Mouse (Mus musculus) bone marrow macrophage, adult 2 months (primary cell): ENCODE measurements around the gene Tnfsf15. TPM values are rescaled to one million over a fixed set of nuclear protein-coding genes. Genes with fewer than 3 reads are reported as not detected.

Source experiments
- H3K27ac ChIP-seq: 2 replicates; pipeline ENCODE4 v1.5.1; 2012; ENCODE audit warnings: low read depth, low read length; ENCODE audit not compliant: insufficient read depth
- H3K4me1 ChIP-seq: 2 replicates; pipeline ENCODE4 v1.6.1; 2012; ENCODE audit warnings: low read length; ENCODE audit not compliant: control insufficient read depth, insufficient read depth
- H3K4me3 ChIP-seq: 2 replicates; pipeline ENCODE4 v1.5.1; 2012; ENCODE audit warnings: mild to moderate bottlenecking, low read length, moderate library complexity; ENCODE audit not compliant: insufficient read depth
- CTCF ChIP-seq: IDR thresholded peaks from 2 replicates; pipeline ENCODE4 v1.5.1; 2012; ENCODE audit warnings: low read depth, mild to moderate bottlenecking, low read length, moderate library complexity
- POLR2A ChIP-seq: IDR thresholded peaks from 2 replicates; pipeline ENCODE4 v1.6.1; 2012; ENCODE audit warnings: mild to moderate bottlenecking, low read depth, low read length, borderline replicate concordance
- polyA plus RNA-seq: library from polyadenylated mRNA; stranded (reverse); fragments of >200 nt; gene quantifications from 2 replicates; pipeline ENCODE4 v1.2.4, GENCODE M21; 2012; ENCODE audit not compliant: missing spikeins, insufficient read depth, insufficient read length

Gene Tnfsf15
- polyA plus RNA-seq = 0.48 TPM in 2 replicates

- TF ChIP-seq POLR2A = no peak
- no peak for TF ChIP-seq CTCF
- no peak within 1 kb of the TSS for H3K27ac ChIP-seq
These were observed at the start of gene Tnfsf15 for GRCm38 (mm10) chr4:63744693-63745171. Tnfsf15 (minus strand) TSS chr4:63745113.

GRCm38 (mm10) chr4:63792328-63792727 is 47.4 kb upstream of the Tnfsf15 start:
- Histone ChIP-seq H3K27ac (no peak overlapping the region), H3K4me1 (no peaks in the 10 kb centered on the region), H3K4me3 (no peak overlapping the region)
- TF ChIP-seq POLR2A (no peak), CTCF (no peak)

More at GRCm38 (mm10) chr4:63744693-63745171, at the start of gene Tnfsf15:
- Histone ChIP-seq H3K4me3 (no peak within 1 kb of the TSS), H3K4me1 (peaks cover 2% of the 10 kb centered on the region)

GRCm38 (mm10) chr4:63785466-63785865 is 40.6 kb upstream of the Tnfsf15 start:
- no peak overlapping the region for H3K27ac ChIP-seq

GRCm38 (mm10) chr4:63783826-63784225 is 38.9 kb upstream of the Tnfsf15 start:
- no peaks in the 10 kb centered on the region for H3K4me1 ChIP-seq
- no peak for TF ChIP-seq CTCF
- no peak for TF ChIP-seq POLR2A
- H3K27ac ChIP-seq = no peak overlapping the region
- no peak overlapping the region for H3K4me3 ChIP-seq

More at GRCm38 (mm10) chr4:63785466-63785865, 40.6 kb upstream of the Tnfsf15 start:
- TF ChIP-seq POLR2A = no peak
- TF ChIP-seq CTCF = no peak
- no peaks in the 10 kb centered on the region for H3K4me1 ChIP-seq
- no peak overlapping the region for H3K4me3 ChIP-seq

GRCm38 (mm10) chr4:63782970-63783613 is 38.2 kb upstream of the Tnfsf15 start:
- H3K4me3 ChIP-seq = no peak overlapping the region
- H3K27ac ChIP-seq = no peak overlapping the region
- no peaks in the 10 kb centered on the region for H3K4me1 ChIP-seq
- TF ChIP-seq POLR2A (no peak), CTCF (no peak)

- Histone ChIP-seq H3K4me3 (no peak overlapping the region), H3K27ac (no peak overlapping the region), H3K4me1 (no peaks in the 10 kb centered on the region)
- no peak for TF ChIP-seq POLR2A
- TF ChIP-seq CTCF = no peak
These were observed 32.3 kb upstream of the Tnfsf15 start for GRCm38 (mm10) chr4:63777223-63777622.

- H3K4me1 ChIP-seq = no peaks in the 10 kb centered on the region
- no peak overlapping the region for H3K27ac ChIP-seq
- TF ChIP-seq CTCF = no peak
- no peak for TF ChIP-seq POLR2A
- H3K4me3 ChIP-seq = no peak overlapping the region
These were observed 28.6 kb upstream of the Tnfsf15 start for GRCm38 (mm10) chr4:63773306-63774090.

- TF ChIP-seq POLR2A = no peak
- TF ChIP-seq CTCF = no peak
- Histone ChIP-seq H3K4me3 (no peak overlapping the region), H3K27ac (no peak overlapping the region), H3K4me1 (no peaks in the 10 kb centered on the region)
These were observed 27.6 kb upstream of the Tnfsf15 start for GRCm38 (mm10) chr4:63772514-63772913.

- Histone ChIP-seq H3K4me3 (no peak overlapping the region), H3K4me1 (no peaks in the 10 kb centered on the region), H3K27ac (no peak overlapping the region)
- no peak for TF ChIP-seq POLR2A
- TF ChIP-seq CTCF = no peak
These were observed 26.4 kb upstream of the Tnfsf15 start for GRCm38 (mm10) chr4:63771291-63771690.

GRCm38 (mm10) chr4:63769161-63769560 is 24.2 kb upstream of the Tnfsf15 start:
- no peak overlapping the region for H3K27ac ChIP-seq

More at GRCm38 (mm10) chr4:63769161-63769560, 24.2 kb upstream of the Tnfsf15 start:
- Histone ChIP-seq H3K4me1 (no peaks in the 10 kb centered on the region), H3K4me3 (no peak overlapping the region)
- TF ChIP-seq POLR2A = no peak
- no peak for TF ChIP-seq CTCF
